Mouse (Mus musculus): ENCODE data around the gene Cd68.

DNA sequence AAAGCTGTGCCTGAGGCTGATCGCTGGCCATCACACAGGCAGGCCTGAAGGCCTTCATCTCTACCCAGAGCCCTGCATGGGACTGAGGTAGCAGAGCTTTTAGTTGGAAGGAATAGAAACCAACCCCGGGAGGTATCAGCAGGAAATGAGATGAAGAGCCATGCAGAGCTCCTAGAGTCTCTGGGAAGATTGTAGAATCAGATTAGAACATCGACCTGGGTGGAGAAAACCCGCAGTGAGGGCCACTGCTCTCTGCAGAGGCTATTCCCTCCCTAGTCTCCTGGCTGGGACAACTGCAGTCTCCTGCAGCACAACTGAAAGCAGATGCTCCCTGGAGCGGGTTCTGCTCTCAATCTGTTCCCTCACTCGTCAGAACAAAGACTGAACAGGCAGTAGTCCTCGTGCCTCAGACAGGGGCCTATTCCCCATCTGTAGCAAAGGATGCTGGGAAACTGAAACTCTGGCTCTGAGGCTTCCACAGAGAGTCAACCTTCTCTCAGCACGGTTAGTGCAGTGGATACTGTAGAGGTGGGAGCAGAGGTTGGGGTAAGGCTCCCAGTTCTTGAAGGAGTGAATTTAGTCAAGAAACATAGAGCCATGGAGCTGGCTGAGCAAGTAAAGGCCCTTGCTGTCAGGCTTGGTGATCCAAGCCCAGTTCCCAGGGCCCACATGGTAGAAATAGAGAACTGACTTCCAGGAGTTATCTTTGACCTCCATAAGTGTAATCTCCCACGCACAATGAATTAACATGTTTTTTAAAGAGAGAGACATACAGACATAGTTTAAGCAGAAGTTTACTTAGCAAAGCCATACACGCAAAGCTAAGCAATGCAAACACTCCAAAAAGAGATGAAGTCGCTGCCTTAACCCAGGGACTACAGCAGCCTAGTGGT lies 43.8 kb upstream of the Cd68 start:
- TF ChIP-seq POLR2A (IDR thresholded peaks at IDR 0.05; ENCODE audit: insufficient read depth, low read depth, low read length) (no peak), CTCF (IDR thresholded peaks at IDR 0.05) (no peak), EP300 (IDR thresholded peaks at IDR 0.05; ENCODE audit: insufficient read depth, low read depth, low read length) (no peak)
